Mouse (Mus musculus) midbrain, postnatal 0 days (tissue): ENCODE data around the gene D11Wsu47e. TPM values are rescaled to one million over a fixed set of nuclear protein-coding genes. Genes with fewer than 3 reads are reported as not detected.
A peak's percentile ranks its signal among the peaks of the same experiment; 100 is the strongest.

Experiments used
- ATAC-seq: fragments of 200-750 bp; cut with Nextera tagmentation; 2 replicates; pipeline ENCODE4 v1.8.0; 2017; ENCODE audit warnings: moderate number of reproducible peaks, mild to moderate bottlenecking, moderate TSS enrichment, moderate library complexity; ENCODE audit not compliant: low FRiP score
- DNase-seq: peaks from one replicate; pipeline ENCODE4 v3.0.0-alpha.2; 2015; ENCODE audit warnings: low spot score
- H3K27ac ChIP-seq: fragments of 300-500 bp; sonication (generic); 2 replicates; pipeline ENCODE4 v1.5.1; 2014; ENCODE audit warnings: low read depth, mild to moderate bottlenecking, low read length, mixed read lengths
- H3K27me3 ChIP-seq: fragments of 300-500 bp; sonication (generic); 2 replicates; pipeline ENCODE4 v1.6.1; 2014; ENCODE audit warnings: low read length, control low read depth, mixed read lengths; ENCODE audit not compliant: insufficient read depth
- H3K36me3 ChIP-seq: fragments of 300-500 bp; sonication (generic); 2 replicates; pipeline ENCODE4 v1.6.1; 2014; ENCODE audit warnings: low read length, control low read depth, mixed read lengths; ENCODE audit not compliant: insufficient read depth
- H3K4me1 ChIP-seq: fragments of 300-500 bp; sonication (generic); 2 replicates; pipeline ENCODE4 v1.6.1; 2014; ENCODE audit warnings: mild to moderate bottlenecking, control low read depth, antibody characterized with exemption, low read length, mixed read lengths; ENCODE audit not compliant: insufficient read depth
- H3K4me2 ChIP-seq: fragments of 300-500 bp; sonication (generic); 2 replicates; pipeline ENCODE4 v1.6.1; 2014; ENCODE audit warnings: low read depth, mild to moderate bottlenecking, low read length, mixed read lengths; ENCODE audit not compliant: poor library complexity, severe bottlenecking
- H3K4me3 ChIP-seq: fragments of 300-500 bp; sonication (generic); 2 replicates; pipeline ENCODE4 v1.5.1; 2014; ENCODE audit warnings: low read depth, mild to moderate bottlenecking, low read length, moderate library complexity
- H3K9ac ChIP-seq: fragments of 300-500 bp; sonication (generic); replicated peaks from 2 replicates; pipeline ENCODE4 v1.6.1; 2014; ENCODE audit warnings: mild to moderate bottlenecking, low read length, moderate library complexity, mixed read lengths; ENCODE audit not compliant: poor library complexity, severe bottlenecking
- H3K9me3 ChIP-seq: fragments of 300-500 bp; sonication (generic); 2 replicates; pipeline ENCODE4 v1.6.1; 2016; ENCODE audit warnings: low read length, control low read depth
- CTCF ChIP-seq: IDR thresholded peaks from 2 replicates; pipeline ENCODE4 v1.5.1; 2016; ENCODE audit warnings: antibody characterized with exemption, mild to moderate bottlenecking
- WGBS: fragments of 180-500 bp; shearing (Covaris S2); extraction: QIAGEN DNeasy Blood & Tissue Kit; methylation state at CpG from one replicate; pipeline ENCODE4 v1.1.7; 2014; 5-methylcytosine and 5-hydroxymethylcytosine counted together
- polyA plus RNA-seq: library from polyadenylated mRNA; unstranded; fragments of >200 nt; fragmentation: Nextera tagmentation; extraction: Ambion mirVana; gene quantifications from 2 replicates; pipeline ENCODE4 v1.2.1, GENCODE M21; 2015
- total RNA-seq: library from RNA; depleted of rRNA; stranded (reverse); fragments of >200 nt; gene quantifications from 2 replicates; pipeline ENCODE4 v1.2.3, GENCODE M21; 2014; rRNA removed

Gene D11Wsu47e
- total and polyA plus RNA-seq, 2 experiments from 2014 or later, result 19.5 to 27.9 TPM

DNA sequence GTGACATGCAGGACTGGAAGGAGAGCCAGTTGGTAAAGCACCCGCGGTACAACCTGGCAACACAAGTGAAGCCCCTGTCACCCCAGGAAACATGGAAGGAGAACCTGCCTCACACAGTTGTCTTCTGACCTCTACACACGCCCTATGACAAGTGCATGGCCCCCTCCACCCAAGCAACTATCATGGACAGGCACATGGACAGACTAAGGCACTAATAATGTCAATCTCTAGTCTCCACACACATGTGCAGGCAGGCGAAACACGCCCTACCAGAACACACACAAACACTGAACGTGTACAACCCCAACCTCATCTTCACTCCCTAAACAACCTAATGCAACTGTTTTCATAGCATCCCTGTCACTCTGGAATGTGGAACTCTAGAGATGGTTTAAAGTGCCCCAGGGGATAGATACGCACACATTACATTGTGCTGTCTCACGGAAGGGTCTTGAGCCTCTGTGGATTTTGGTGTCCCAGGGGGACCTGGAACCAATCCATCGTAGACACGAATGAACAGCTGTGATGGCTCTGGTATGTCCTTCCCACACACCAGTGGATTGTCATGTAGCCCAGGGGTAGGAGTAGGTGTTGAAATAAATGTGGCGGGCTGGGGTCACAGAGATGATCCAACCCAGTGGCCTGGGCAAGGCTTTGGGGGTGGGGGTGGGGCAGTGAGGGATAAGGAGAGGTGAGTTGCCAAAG is 52.8 kb downstream of the D11Wsu47e start:
- Histone ChIP-seq H3K9ac (no peak overlapping the region), H3K36me3 (0 out of 2 replicates have a peak, but pooled peaks cover 3% of the 10 kb centered on the region), H3K4me3 (no peak overlapping the region), H3K4me2 (no peak overlapping the region), H3K27me3 (no peaks in the 10 kb centered on the region), H3K27ac (no peak overlapping the region), H3K4me1 (no peaks in the 10 kb centered on the region), H3K9me3 (no peaks in the 10 kb centered on the region)
- 82% methylated on average over 11 of the region's 11 CpGs for WGBS
- no peak for TF ChIP-seq CTCF
- DNase-seq, result no peak
- no peak for ATAC-seq

GRCm38 (mm10) chr11:113737553-113737854 is 53.3 kb downstream of the D11Wsu47e start:
- Histone ChIP-seq H3K4me2 (no peak overlapping the region), H3K4me1 (no peaks in the 10 kb centered on the region), H3K9me3 (no peaks in the 10 kb centered on the region), H3K4me3 (no peak overlapping the region), H3K27ac (no peak overlapping the region), H3K27me3 (no peaks in the 10 kb centered on the region), H3K36me3 (0 out of 2 replicates have a peak, but pooled peaks cover 3% of the 10 kb centered on the region), H3K9ac (no peak overlapping the region)
- 82% methylated on average over 3 of the region's 3 CpGs for WGBS
- no peak for TF ChIP-seq CTCF
- ATAC-seq (no peak), DNase-seq (no peak)

DNA sequence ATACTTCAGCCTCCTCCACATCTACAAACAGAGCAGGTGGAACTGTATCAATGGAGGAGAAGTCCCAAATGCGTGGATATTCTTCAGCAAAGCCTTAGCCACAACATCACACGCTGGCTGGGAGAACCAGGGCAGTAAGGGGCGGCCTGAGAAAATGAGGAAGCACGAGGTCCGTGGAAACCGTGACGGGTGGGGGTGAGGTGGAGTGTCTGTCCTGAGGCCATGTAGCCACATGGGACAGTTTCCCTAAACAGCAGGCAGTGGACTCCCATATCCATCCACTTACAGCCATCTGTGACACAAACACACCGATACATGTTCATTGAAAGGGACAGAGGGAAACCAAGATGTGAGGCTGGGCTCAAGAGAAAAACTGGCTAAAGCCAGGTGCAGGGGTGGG is 53.7 kb downstream of the D11Wsu47e start:
- Histone ChIP-seq H3K4me1 (no peaks in the 10 kb centered on the region), H3K27ac (no peak overlapping the region), H3K9ac (no peak overlapping the region), H3K4me2 (no peak overlapping the region), H3K9me3 (no peaks in the 10 kb centered on the region), H3K36me3 (0 out of 2 replicates have a peak, but pooled peaks cover 3% of the 10 kb centered on the region), H3K4me3 (no peak overlapping the region), H3K27me3 (no peaks in the 10 kb centered on the region)
- DNase-seq (no peak), ATAC-seq (no peak)
- 80% methylated on average over 8 of the region's 8 CpGs for WGBS
- TF ChIP-seq CTCF, result no peak

- no peak for DNase-seq
- Histone ChIP-seq H3K4me1 (no peaks in the 10 kb centered on the region), H3K9ac (no peak overlapping the region), H3K36me3 (0 out of 2 replicates have a peak, but pooled peaks cover 3% of the 10 kb centered on the region), H3K4me2 (no peak overlapping the region), H3K27ac (no peak overlapping the region), H3K9me3 (no peaks in the 10 kb centered on the region), H3K27me3 (no peaks in the 10 kb centered on the region), H3K4me3 (no peak overlapping the region)
- WGBS, result 84% methylated on average over 8 of the region's 8 CpGs
- ATAC-seq, result no peak
- TF ChIP-seq CTCF, result no peak
Measured at GRCm38 (mm10) chr11:113739213-113739612, 55.0 kb downstream of the D11Wsu47e start.

DNA sequence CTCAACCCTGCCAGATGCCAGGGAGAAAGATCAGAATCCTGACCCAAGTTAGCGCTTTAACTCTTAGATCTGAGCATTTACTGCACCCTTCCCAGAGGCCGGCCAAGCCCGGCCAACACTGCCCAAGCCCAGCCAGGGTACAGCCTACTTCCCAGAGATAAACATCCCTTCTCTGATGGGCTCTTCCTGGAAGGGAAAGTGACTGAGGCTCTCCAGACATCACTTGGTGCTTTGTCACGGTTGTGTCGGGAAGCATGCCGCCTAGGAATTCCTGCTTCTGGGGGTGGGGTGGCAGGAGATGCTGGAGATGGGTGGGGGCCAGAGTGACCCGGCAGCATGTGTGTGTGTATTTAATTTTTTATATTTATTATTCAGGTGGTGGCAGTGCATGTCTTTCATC is 55.9 kb downstream of the D11Wsu47e start:
- Histone ChIP-seq H3K27me3 (no peaks in the 10 kb centered on the region), H3K9ac (no peak overlapping the region), H3K9me3 (no peaks in the 10 kb centered on the region), H3K4me2 (no peak overlapping the region), H3K27ac (no peak overlapping the region), H3K4me3 (no peak overlapping the region), H3K4me1 (no peaks in the 10 kb centered on the region), H3K36me3 (0 out of 2 replicates have a peak, but pooled peaks cover 3% of the 10 kb centered on the region)
- WGBS, result 87% methylated on average over 7 of the region's 7 CpGs
- ATAC-seq (no peak), DNase-seq (no peak)
- TF ChIP-seq CTCF, result no peak

DNA sequence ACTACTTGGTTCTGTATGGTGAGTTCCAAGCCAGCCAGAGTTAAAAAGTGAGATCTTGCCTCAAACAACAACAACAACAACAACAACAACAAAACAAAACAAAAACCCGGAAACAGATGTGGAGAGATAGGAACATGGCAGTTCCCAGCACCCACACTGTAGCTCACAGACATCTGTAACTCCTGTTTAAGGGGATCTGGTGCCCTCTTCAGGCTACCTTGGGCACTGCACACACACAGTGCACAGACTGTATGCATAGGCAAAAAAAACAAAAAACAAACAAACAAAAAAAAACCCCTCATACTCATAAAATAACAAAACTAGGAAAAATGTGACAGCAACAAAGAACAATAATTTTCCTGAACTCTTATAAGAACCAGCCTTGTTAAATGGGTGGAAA is 58.8 kb downstream of the D11Wsu47e start:
- H3K27me3 ChIP-seq, result no peaks in the 10 kb centered on the region
- no peak overlapping the region for H3K4me3 ChIP-seq
- H3K4me2 ChIP-seq, result no peak overlapping the region
- ATAC-seq, result no peak
- H3K36me3 ChIP-seq, result no peaks in the 10 kb centered on the region
- no peaks in the 10 kb centered on the region for H3K9me3 ChIP-seq
- 92% methylated on average over 1 of the region's 1 CpGs for WGBS
- H3K27ac ChIP-seq, result no peak overlapping the region
- no peak for DNase-seq
- no peak overlapping the region for H3K9ac ChIP-seq
- H3K4me1 ChIP-seq, result peaks cover 1% of the 10 kb centered on the region; the same call in 1 of the 2 replicates
- TF ChIP-seq CTCF, result peak; percentile 42

Other genes starting within 250 kb of the D11Wsu47e start
- 16.4 and 26.3 TPM in 2 replicates for gene Sstr2, start 65.1 kb upstream of the D11Wsu47e start, total RNA-seq
- gene Sstr2, start 65.1 kb upstream of the D11Wsu47e start, polyA plus RNA-seq, result 8.8 and 10.2 TPM in 2 replicates
- 55.8 and 59.0 TPM in 2 replicates for gene Cog1, start 35.2 kb upstream of the D11Wsu47e start, total RNA-seq
- 28.3 and 31.3 TPM in 2 replicates for gene Cog1, start 35.2 kb upstream of the D11Wsu47e start, polyA plus RNA-seq
- 56.0 and 62.5 TPM in 2 replicates for gene Slc39a11, start 34.3 kb upstream of the D11Wsu47e start, total RNA-seq
- 35.9 and 40.4 TPM in 2 replicates for gene Slc39a11, start 34.3 kb upstream of the D11Wsu47e start, polyA plus RNA-seq
- gene Fam104a, start 257 bp upstream of the D11Wsu47e start, total RNA-seq, result 29.5 and 30.1 TPM in 2 replicates
- gene Fam104a, start 257 bp upstream of the D11Wsu47e start, polyA plus RNA-seq, result 46.3 and 48.7 TPM in 2 replicates
- 0.22 TPM in 1 of 2 replicates, not detected in the other for gene Cpsf4l, start 25.6 kb downstream of the D11Wsu47e start, total RNA-seq
- gene Cpsf4l, start 25.6 kb downstream of the D11Wsu47e start, polyA plus RNA-seq, result 0.20 TPM in 2 replicates
- gene Cdc42ep4, start 67.5 kb downstream of the D11Wsu47e start, total RNA-seq, result 88.0 and 89.5 TPM in 2 replicates
- 60.3 and 63.2 TPM in 2 replicates for gene Cdc42ep4, start 67.5 kb downstream of the D11Wsu47e start, polyA plus RNA-seq